Mouse (Mus musculus): ENCODE measurements around the gene 9330161L09Rik.
A peak's percentile ranks its signal among the peaks of the same experiment; 100 is the strongest.

DNA sequence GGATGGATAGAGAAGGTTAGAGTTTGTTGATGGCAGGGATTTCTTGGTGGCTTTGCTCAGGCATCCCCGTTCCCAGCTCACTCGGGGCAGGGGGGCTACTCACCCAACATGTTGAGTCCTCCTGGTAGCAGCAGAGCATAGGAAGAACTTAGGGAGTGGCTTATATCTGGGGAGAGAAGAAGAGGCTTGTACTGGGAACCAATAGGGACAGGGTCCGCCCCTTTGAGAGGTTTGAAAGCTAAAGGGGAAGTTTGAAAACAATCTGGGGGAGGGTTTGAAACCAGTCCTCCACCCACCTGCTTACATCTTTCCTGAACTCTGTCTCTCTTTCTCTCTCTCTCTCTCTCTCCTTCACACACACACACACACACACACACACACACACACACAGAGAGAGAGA lies 35.9 kb upstream of the 9330161L09Rik start, which contains the start of gene Ifi27l2a:
- TF ChIP-seq CTCF (IDR thresholded peaks at IDR 0.05; ENCODE audit: extremely low read depth, insufficient read depth, insufficient read length, insufficient replicate concordance) (no peak), POLR2A (IDR thresholded peaks at IDR 0.05; ENCODE audit: low read depth, low read length) (peak; percentile 34)
